Mouse (Mus musculus): ENCODE data around the gene Zfp750. TPM values are rescaled to one million over a fixed set of nuclear protein-coding genes. Genes with fewer than 3 reads are reported as not detected.

Gene Zfp750
- total RNA-seq (2021) = 1.0 and 1.8 TPM in 2 replicates
- long read RNA-seq, experiment 1 = 0 reads
- long read RNA-seq, experiment 2, partial matches to known transcripts = 0 of 1 reads
- long read RNA-seq, experiment 2, other reads (novel, unspliced or antisense) = 1 of 1 reads

- DNase-seq = no peak
These were observed at the start of gene Zfp750 for GRCm38 (mm10) chr11:121519131-121519530. Zfp750 (minus strand) TSS chr11:121519333.

GRCm38 (mm10) chr11:121564265-121564664, 45.1 kb upstream of the Zfp750 start:
- DNase-seq = no peak

- DNase-seq = no peak
These were observed 44.2 kb upstream of the Zfp750 start for GRCm38 (mm10) chr11:121563312-121563711.

DNA sequence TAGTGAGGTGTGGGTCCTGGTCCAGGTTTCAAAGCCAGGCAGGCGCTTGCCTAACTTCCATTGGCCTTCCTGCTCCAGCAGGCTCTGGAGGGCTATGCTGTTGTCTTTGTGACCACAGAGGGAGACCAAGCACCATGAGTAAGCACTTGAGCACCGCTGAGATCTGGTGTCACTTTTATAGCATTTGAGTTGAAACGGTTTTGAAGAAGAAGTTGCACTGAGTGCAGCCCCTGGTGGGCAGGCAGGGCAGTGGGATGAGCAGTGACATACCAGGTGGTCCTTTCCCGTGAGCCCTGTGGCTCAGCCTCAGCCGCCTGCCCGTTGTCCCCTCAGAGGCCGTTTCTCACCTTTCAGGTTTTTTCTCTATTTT, 41.1 kb upstream of the Zfp750 start:
- DNase-seq = no peak

- no peak for DNase-seq
These were observed 40.6 kb upstream of the Zfp750 start for GRCm38 (mm10) chr11:121559527-121560293.

- DNase-seq = no peak
These were observed 39.4 kb upstream of the Zfp750 start for GRCm38 (mm10) chr11:121558522-121558921.

DNA sequence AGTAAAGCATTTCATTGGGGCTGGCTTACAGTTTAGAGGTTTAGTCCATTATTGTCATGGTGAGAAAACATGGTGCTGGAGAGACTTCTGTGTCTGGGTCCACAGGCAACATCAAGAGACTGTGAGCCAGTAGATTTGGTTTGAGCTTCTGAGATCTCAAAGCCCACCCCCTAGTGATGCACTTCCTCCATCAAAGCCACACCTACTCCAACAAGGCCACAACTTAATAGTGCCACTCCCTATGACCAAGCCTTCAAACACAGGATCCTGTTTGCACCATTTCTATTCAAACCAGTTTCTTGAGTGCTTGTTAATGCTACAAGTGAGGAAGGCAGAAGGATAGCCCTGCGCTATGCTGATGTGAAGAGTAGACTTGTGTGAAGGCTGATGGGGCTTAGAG, 38.8 kb upstream of the Zfp750 start:
- no peak for DNase-seq

GRCm38 (mm10) chr11:121556727-121557126, 37.6 kb upstream of the Zfp750 start:
- DNase-seq = no peak

- DNase-seq = no peak
These were observed 34.3 kb upstream of the Zfp750 start for GRCm38 (mm10) chr11:121553458-121553857.

- no peak for DNase-seq
These were observed 33.8 kb upstream of the Zfp750 start for GRCm38 (mm10) chr11:121552846-121553457.

DNA sequence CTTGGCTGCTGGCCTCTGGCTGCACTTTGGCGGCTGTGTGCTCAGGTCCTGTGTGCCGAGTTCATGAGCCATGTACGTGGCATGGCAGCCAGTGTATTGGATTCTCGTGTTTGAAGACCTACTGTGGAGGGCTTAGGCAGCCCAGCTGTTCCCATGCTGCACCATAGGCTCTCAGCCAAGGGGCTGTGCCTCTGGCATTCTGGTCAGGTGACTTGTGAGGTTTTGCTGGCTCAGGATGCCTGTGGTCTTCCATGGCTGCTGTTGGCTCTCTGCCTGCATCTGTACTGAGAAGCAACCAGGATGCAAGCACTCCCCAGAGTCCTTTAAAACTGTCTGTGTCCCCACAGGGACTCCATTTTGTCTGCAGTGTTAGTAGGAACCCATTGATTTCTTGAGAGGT, 33.0 kb upstream of the Zfp750 start:
- DNase-seq = no peak

GRCm38 (mm10) chr11:121551206-121551799, 32.2 kb upstream of the Zfp750 start:
- DNase-seq = no peak

- no peak for DNase-seq
These were observed 30.9 kb upstream of the Zfp750 start for GRCm38 (mm10) chr11:121549843-121550647.

DNA sequence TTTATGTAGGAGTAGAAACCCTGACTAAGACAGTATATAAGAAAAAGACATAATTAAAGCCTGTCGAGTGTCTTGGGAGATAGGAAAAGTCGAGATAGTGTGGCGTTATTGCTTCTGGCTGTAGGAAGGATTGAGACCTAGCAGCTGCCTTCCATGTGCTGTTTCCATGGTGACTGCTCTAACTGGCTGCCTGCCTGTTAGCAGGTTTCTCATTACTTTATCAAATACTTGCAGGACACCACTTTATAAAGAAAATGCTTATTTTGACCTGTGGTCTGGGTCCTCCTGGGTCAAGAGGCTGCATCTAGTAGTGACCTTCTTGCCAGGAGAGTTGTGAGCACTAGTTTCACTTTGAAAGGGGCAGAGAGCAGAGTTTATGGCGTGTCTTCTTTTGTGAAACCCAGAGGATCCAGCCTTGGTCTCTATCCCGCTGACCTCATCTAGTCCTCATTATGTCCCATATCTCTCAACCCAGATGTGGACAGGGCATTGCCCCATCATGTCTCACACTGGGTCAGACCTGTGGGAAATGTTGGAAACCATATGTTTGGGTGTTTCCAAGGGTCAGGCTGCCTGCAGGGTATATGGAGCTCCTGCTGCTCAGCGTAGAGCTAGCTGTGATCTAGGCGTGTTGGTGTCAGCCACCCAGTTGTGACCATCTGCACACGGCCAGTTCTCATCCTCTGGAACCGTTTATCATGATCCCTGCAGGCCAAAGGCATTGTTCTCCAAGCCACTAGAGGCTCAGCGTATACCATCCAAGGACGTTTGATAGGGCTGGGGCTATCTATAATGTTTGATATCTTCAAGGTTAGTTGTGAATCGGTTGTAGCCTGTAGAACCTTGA, 30.1 kb upstream of the Zfp750 start:
- no peak for DNase-seq

- DNase-seq = no peak
These were observed 28.8 kb upstream of the Zfp750 start for GRCm38 (mm10) chr11:121547925-121548324.

GRCm38 (mm10) chr11:121547234-121547633, 28.1 kb upstream of the Zfp750 start:
- no peak for DNase-seq

DNA sequence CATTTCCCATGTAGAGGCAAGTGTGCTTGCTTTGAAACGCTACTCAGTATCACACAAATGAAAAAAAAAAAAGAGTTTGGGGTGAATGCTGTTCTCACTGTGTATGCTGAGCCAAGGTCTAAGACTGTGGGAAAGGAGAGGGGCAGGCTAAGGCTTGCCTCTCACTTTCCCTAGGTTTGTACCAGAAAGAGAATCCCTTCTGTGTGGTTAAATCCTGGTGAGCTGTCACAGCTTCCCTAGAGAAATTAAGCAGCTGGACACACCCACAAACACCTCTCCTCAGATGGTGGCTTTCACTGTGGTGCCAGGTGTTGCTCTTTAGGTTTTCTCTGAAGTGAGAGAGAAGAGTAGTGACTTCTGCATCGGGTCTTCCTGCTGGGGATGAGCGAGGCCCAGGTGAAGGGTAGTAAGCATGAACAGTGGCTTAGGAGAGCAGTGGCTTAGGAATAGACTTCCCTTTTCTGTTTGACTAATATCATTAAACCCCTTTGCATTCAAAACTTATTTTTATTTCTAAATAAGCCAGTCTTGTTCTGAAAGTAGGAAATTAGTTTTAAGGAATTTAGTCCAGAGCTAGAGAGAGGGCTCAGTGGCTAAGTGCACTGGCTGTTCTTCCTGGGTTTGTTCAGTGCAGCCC, 26.4 kb upstream of the Zfp750 start:
- DNase-seq = no peak

- no peak for DNase-seq
These were observed 25.7 kb upstream of the Zfp750 start for GRCm38 (mm10) chr11:121544755-121545397.

DNA sequence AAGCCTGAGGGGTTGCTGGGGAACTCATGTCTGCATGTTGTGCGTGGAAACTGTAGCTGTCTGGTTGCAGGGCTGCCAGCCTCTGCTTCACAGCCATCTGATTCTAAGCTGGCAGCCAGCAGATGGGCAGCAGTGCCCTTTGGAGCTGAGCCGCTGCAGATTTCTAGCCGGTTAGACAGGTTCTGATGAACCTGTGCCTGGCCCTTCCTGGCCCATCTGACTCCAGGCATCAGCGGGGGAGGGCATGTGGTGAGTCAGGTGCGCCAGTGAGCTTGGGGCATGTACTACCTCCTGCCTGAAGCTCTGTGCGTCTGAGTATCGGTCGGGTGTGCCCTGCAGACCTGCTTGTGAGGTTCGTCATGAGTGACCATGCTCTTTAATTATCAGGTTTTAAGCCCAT, 24.8 kb upstream of the Zfp750 start:
- DNase-seq = peak; percentile 55

DNA sequence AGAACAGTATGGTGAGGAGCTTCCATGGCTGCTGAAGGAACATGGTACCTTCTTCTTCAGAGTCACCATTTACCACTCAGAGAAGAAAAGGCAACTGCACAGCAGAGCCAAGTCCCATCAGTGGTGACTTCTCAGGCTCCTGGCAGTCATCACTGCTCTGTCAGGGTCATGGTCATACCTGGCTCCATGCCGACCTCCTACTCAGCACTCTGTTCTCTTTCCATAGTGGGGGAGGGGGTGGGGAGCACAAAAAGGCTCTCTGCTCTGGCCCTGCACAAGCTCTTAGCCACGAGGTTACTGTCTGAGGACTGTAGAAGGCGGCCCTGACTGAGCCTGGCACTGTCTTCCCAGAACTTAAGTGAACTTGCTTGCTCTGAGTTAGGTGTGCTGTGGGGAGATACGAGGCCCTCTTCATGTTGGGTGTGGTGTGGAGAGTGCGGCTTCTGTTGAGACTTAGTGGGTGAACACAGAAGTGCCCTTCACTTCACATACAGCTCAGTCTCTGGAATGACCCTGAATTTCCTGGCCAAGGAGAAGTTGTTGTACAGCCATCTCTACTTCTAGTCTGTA, 24.2 kb upstream of the Zfp750 start:
- peak; percentile 79 for DNase-seq

All from adrenal gland, postnatal 14 days (tissue).